Mouse (Mus musculus): ENCODE measurements around the gene Hsd3b7.

- TF ChIP-seq EP300 (IDR thresholded peaks at IDR 0.05; ENCODE audit: low read depth) (no peak), CTCF (IDR thresholded peaks at IDR 0.05; ENCODE audit: low read depth) (no peak)
Observed at GRCm38 (mm10) chr7:127824176-127824871, 23.9 kb downstream of the Hsd3b7 start, which contains the start of the genes Stx4a and Stx1b.
